Mouse (Mus musculus): ENCODE results near the gene Rbm45.

Gene Rbm45

GRCm38 (mm10) chr2:76400178-76400577, 30.4 kb downstream of the Rbm45 start:
- no peak for DNase-seq

GRCm38 (mm10) chr2:76405596-76406150, 35.9 kb downstream of the Rbm45 start:
- no peak for DNase-seq

- DNase-seq: peak; percentile 7
These were observed 36.6 kb downstream of the Rbm45 start, which contains the start of gene Osbpl6 for GRCm38 (mm10) chr2:76406151-76406936. Gene Osbpl6, plus strand, starts transcription at chr2:76406508.

- DNase-seq: peak; percentile 7
These were observed 37.2 kb downstream of the Rbm45 start for GRCm38 (mm10) chr2:76406937-76407441.

GRCm38 (mm10) chr2:76409526-76409925, 39.7 kb downstream of the Rbm45 start:
- DNase-seq: no peak

GRCm38 (mm10) chr2:76409986-76410385, 40.2 kb downstream of the Rbm45 start:
- no peak for DNase-seq

GRCm38 (mm10) chr2:76412924-76413323, 43.1 kb downstream of the Rbm45 start:
- no peak for DNase-seq

- DNase-seq: no peak
These were observed 47.8 kb downstream of the Rbm45 start for GRCm38 (mm10) chr2:76417446-76418141.

GRCm38 (mm10) chr2:76418142-76418518, 48.3 kb downstream of the Rbm45 start:
- DNase-seq: no peak

- DNase-seq: peak; percentile 1
These were observed 51.7 kb downstream of the Rbm45 start for GRCm38 (mm10) chr2:76421411-76421924.

- DNase-seq: no peak
These were observed 57.0 kb downstream of the Rbm45 start for GRCm38 (mm10) chr2:76426816-76427215.

GRCm38 (mm10) chr2:76429318-76429717, 59.5 kb downstream of the Rbm45 start:
- DNase-seq: no peak

- no peak for DNase-seq
These were observed 60.1 kb downstream of the Rbm45 start for GRCm38 (mm10) chr2:76429855-76430254.

- no peak for DNase-seq
These were observed 60.8 kb downstream of the Rbm45 start for GRCm38 (mm10) chr2:76430539-76430938.

Measured in thymus, postnatal 25 days (tissue).